Mouse (Mus musculus) spleen, adult 18-20 months (tissue): ENCODE measurements around the gene Fam84a.

Experiments used
- DNase-seq, 2 experiments: peaks; one replicate each; pipeline ENCODE4 v3.0.0; 2022; ENCODE audit warnings: mixed read lengths in 2 of 2

Gene Fam84a

GRCm38 (mm10) chr12:14151921-14152320 is at the start of gene Fam84a:
Gene Fam84a, minus strand, starts transcription at chr12:14152054.
- DNase-seq = peak; percentile 13 to 22

- DNase-seq = no peak
Measured at GRCm38 (mm10) chr12:14195479-14195878, 43.6 kb upstream of the Fam84a start.

GRCm38 (mm10) chr12:14186689-14187195 is 34.9 kb upstream of the Fam84a start:
- DNase-seq = no peak

GRCm38 (mm10) chr12:14165713-14166112 is 13.9 kb upstream of the Fam84a start:
- no peak for DNase-seq

GRCm38 (mm10) chr12:14164936-14165335 is 13.1 kb upstream of the Fam84a start:
- no peak for DNase-seq

- no peak for DNase-seq
Measured at GRCm38 (mm10) chr12:14152426-14152825, 572 bp upstream of the Fam84a start.

GRCm38 (mm10) chr12:14150936-14151631 is 770 bp downstream of the Fam84a start:
- DNase-seq = no peak

- no peak for DNase-seq
Measured at GRCm38 (mm10) chr12:14150568-14150909, 1.3 kb downstream of the Fam84a start.

GRCm38 (mm10) chr12:14149843-14150567 is 1.8 kb downstream of the Fam84a start:
- DNase-seq = peak in 1 of 2 experiments; percentile 11

- no peak for DNase-seq
Measured at GRCm38 (mm10) chr12:14149022-14149842, 2.6 kb downstream of the Fam84a start.

GRCm38 (mm10) chr12:14137046-14137445 is 14.8 kb downstream of the Fam84a start:
- DNase-seq = no peak

GRCm38 (mm10) chr12:14114730-14115129 is 37.1 kb downstream of the Fam84a start:
- DNase-seq = no peak

GRCm38 (mm10) chr12:14096944-14097343 is 54.9 kb downstream of the Fam84a start:
- DNase-seq = no peak
